ENCODE assay signal across 21 mouse cellular contexts in genomic region chr6:137585229-137585628, GRCm38 (mm10).
A peak's percentile ranks its signal among the peaks of the same experiment; 100 is the strongest.
DNase-seq lines count a peak whose midpoint lies in the region; ATAC-seq and TF ChIP-seq lines count a peak whose summit lies in the region.
"Had no signal": no experiment of that assay in that cellular context is flagged by ENCODE, and none has a peak within 500 bp of the region (broad histone marks: within the 10 kb centered on the region; RNA-seq: fewer than 3 reads in every experiment).

No protein-coding gene starts in this region.

- no peak for DNase-seq in kidney, adult 18-20 months
- DNase-seq in adipocyte (ENCODE audit: low spot score): peak; percentile 50
- no peak for DNase-seq in ovary, postnatal 10 days (ENCODE audit: low spot score)
- DNase-seq: adrenal gland, adult 2 months; adrenal gland, postnatal 25 days; cerebellum, adult 2 months; cerebellum, postnatal 10 days; gastrocnemius, postnatal 10 days; heart, postnatal 36 days had no signal

- H3K79me3 ChIP-seq in C2C12 (ENCODE audit: low read depth): peaks cover 6% of the 10 kb centered on the region

- peaks cover 19% of the 10 kb centered on the region for H3K79me2 ChIP-seq in C2C12 (ENCODE audit: control insufficient read depth, insufficient read depth)

- no peak overlapping the region for H3K4me3 ChIP-seq in kidney, embryonic 15.5 days (replicated peaks)
- no peak overlapping the region for H3K4me3 ChIP-seq in C2C12 (ENCODE audit: insufficient read depth, poor library complexity, severe bottlenecking)
- no peak overlapping the region for H3K4me3 ChIP-seq in forebrain, embryonic 12.5 days (replicated peaks)
- H3K4me3 ChIP-seq: embryonic facial prominence, embryonic 10.5 days; erythroblast, embryonic 14.5 days; forebrain, embryonic 10.5 days; forebrain, embryonic 15.5 days; heart, embryonic 13.5 days; hindbrain, embryonic 15.5 days had no signal

- no peak overlapping the region for H3K4me2 ChIP-seq in kidney, embryonic 15.5 days
- H3K4me2 ChIP-seq in forebrain, embryonic 12.5 days: no peak overlapping the region
- H3K4me2 ChIP-seq: forebrain, embryonic 15.5 days; heart, embryonic 13.5 days; hindbrain, embryonic 15.5 days had no signal

- no peak overlapping the region for H3K9ac ChIP-seq in kidney, embryonic 15.5 days
- no peak overlapping the region for H3K9ac ChIP-seq in forebrain, embryonic 12.5 days
- H3K9ac ChIP-seq: forebrain, embryonic 15.5 days; heart, embryonic 13.5 days; hindbrain, embryonic 15.5 days had no signal

- peak; percentile 19; the same call in 1 of the 2 replicates for ATAC-seq in kidney, embryonic 15.5 days (replicated peaks; ENCODE audit: low FRiP score)
- no peak for ATAC-seq in forebrain, embryonic 12.5 days (ENCODE audit: low FRiP score)
- ATAC-seq: activated CD4-positive, CD25-positive, alpha-beta regulatory T cell, adult 4 months; CD4-positive, CD25-positive, alpha-beta regulatory T cell, adult 4 months; forebrain, embryonic 15.5 days had no signal

- no peaks in the 10 kb centered on the region for H3K9me3 ChIP-seq in kidney, embryonic 15.5 days (replicated peaks)
- no peaks in the 10 kb centered on the region for H3K9me3 ChIP-seq in forebrain, embryonic 12.5 days
- H3K9me3 ChIP-seq: embryonic facial prominence, embryonic 10.5 days; forebrain, embryonic 10.5 days; forebrain, embryonic 15.5 days; heart, embryonic 13.5 days; hindbrain, embryonic 15.5 days had no signal

- no peak overlapping the region for H3ac ChIP-seq in C2C12 (ENCODE audit: control insufficient read depth, insufficient read length, low read depth)

- no peak overlapping the region for H3K27ac ChIP-seq in kidney, embryonic 15.5 days
- H3K27ac ChIP-seq in forebrain, embryonic 12.5 days: no peak overlapping the region
- H3K27ac ChIP-seq: embryonic facial prominence, embryonic 10.5 days; forebrain, embryonic 10.5 days; forebrain, embryonic 15.5 days; heart, embryonic 13.5 days; hindbrain, embryonic 15.5 days had no signal

- 47% methylated on average over 4 of the region's 4 CpGs for WGBS in kidney, embryonic 15.5 days
- WGBS in forebrain, embryonic 12.5 days: 85% methylated on average over 4 of the region's 4 CpGs

- H3K36me3 ChIP-seq in kidney, embryonic 15.5 days: no peaks in the 10 kb centered on the region
- no peaks in the 10 kb centered on the region for H3K36me3 ChIP-seq in C2C12 (ENCODE audit: control insufficient read depth, insufficient read depth)
- no peaks in the 10 kb centered on the region for H3K36me3 ChIP-seq in forebrain, embryonic 12.5 days (replicated peaks)
- H3K36me3 ChIP-seq: embryonic facial prominence, embryonic 10.5 days; forebrain, embryonic 10.5 days; forebrain, embryonic 15.5 days; G1E; hindbrain, embryonic 15.5 days had no signal

- H3K4me1 ChIP-seq in kidney, embryonic 15.5 days: peaks cover 12% of the 10 kb centered on the region
- H3K4me1 ChIP-seq in forebrain, embryonic 12.5 days: no peaks in the 10 kb centered on the region
- H3K4me1 ChIP-seq: embryonic facial prominence, embryonic 10.5 days; forebrain, embryonic 10.5 days; forebrain, embryonic 15.5 days; hindbrain, embryonic 15.5 days had no signal

- no peaks in the 10 kb centered on the region for H3K27me3 ChIP-seq in kidney, embryonic 15.5 days
- no peaks in the 10 kb centered on the region for H3K27me3 ChIP-seq in C2C12 (ENCODE audit: control insufficient read depth, insufficient read depth, insufficient read length)
- H3K27me3 ChIP-seq in forebrain, embryonic 12.5 days: no peaks in the 10 kb centered on the region
- H3K27me3 ChIP-seq: forebrain, embryonic 15.5 days; heart, embryonic 13.5 days; hindbrain, embryonic 15.5 days had no signal

- no peak for TF ChIP-seq CTCF in C2C12 (IDR thresholded peaks at IDR 0.05; ENCODE audit: control insufficient read depth, insufficient read depth, insufficient read length)

TF ChIP-seq in C2C12, 6 proteins besides CTCF, POLR2A, EP300 and RAD21:
- no peak for TF ChIP-seq FOSL1 (IDR thresholded peaks at IDR 0.05; ENCODE audit: insufficient read depth, low read length, poor library complexity, severe bottlenecking)
- TF ChIP-seq MYOG (IDR thresholded peaks at IDR 0.05; ENCODE audit: control insufficient read depth, extremely low read depth, insufficient read length): no peak
- TF ChIP-seq CEBPB (IDR thresholded peaks at IDR 0.05; ENCODE audit: low read depth): peak; percentile 62
- TF ChIP-seq MYOD1 (IDR thresholded peaks at IDR 0.05; ENCODE audit: control insufficient read depth, insufficient read length, low read depth): no peak
- TF ChIP-seq USF1 (IDR thresholded peaks at IDR 0.05; ENCODE audit: low read depth): no peak
- no peak for TF ChIP-seq MAX (IDR thresholded peaks at IDR 0.05)
